Mouse (Mus musculus) heart, embryonic 12.5 days (tissue): Measurements from ENCODE around the gene Eln. TPM values are rescaled to one million over a fixed set of nuclear protein-coding genes. Genes with fewer than 3 reads are reported as not detected.
A peak's percentile ranks its signal among the peaks of the same experiment; 100 is the strongest.

Experiments used
- ATAC-seq: fragments of 200-750 bp; cut with Nextera tagmentation; 2 replicates; pipeline ENCODE4 v1.8.0; 2017; ENCODE audit warnings: moderate TSS enrichment, moderate library complexity; ENCODE audit not compliant: insufficient number of reproducible peaks, low FRiP score
- H3K27ac ChIP-seq: fragments of 300-500 bp; sonication (generic); 2 replicates; pipeline ENCODE4 v1.5.1; 2016; ENCODE audit warnings: mild to moderate bottlenecking, moderate library complexity; ENCODE audit not compliant: poor library complexity, severe bottlenecking
- H3K27me3 ChIP-seq: fragments of 300-500 bp; sonication (generic); replicated peaks from 2 replicates; pipeline ENCODE4 v1.6.1; 2016; ENCODE audit warnings: mild to moderate bottlenecking, moderate library complexity
- H3K36me3 ChIP-seq: fragments of 300-500 bp; sonication (generic); 2 replicates; pipeline ENCODE4 v1.6.1; 2016; ENCODE audit warnings: mild to moderate bottlenecking, moderate library complexity
- H3K4me1 ChIP-seq: fragments of 300-500 bp; sonication (generic); replicated peaks from 2 replicates; pipeline ENCODE4 v1.6.1; 2016; ENCODE audit warnings: mild to moderate bottlenecking
- H3K4me2 ChIP-seq: fragments of 300-500 bp; sonication (generic); 2 replicates; pipeline ENCODE4 v1.6.1; 2016; ENCODE audit warnings: mild to moderate bottlenecking, moderate library complexity
- H3K4me3 ChIP-seq: fragments of 300-500 bp; sonication (generic); 2 replicates; pipeline ENCODE4 v1.5.1; 2016; ENCODE audit warnings: mild to moderate bottlenecking
- H3K9ac ChIP-seq: fragments of 300-500 bp; sonication (generic); 2 replicates; pipeline ENCODE4 v1.6.1; 2016; ENCODE audit warnings: mild to moderate bottlenecking, moderate library complexity
- H3K9me3 ChIP-seq: fragments of 300-500 bp; sonication (generic); replicated peaks from 2 replicates; pipeline ENCODE4 v1.6.1; 2016; ENCODE audit warnings: mild to moderate bottlenecking, moderate library complexity
- WGBS: fragments of 180-500 bp; shearing (Covaris S2); methylation state at CpG from one replicate; pipeline ENCODE4 v1.1.7; 2016; 5-methylcytosine and 5-hydroxymethylcytosine counted together
- polyA plus RNA-seq: library from polyadenylated mRNA; unstranded; fragments of >200 nt; fragmentation: Nextera tagmentation; extraction: Ambion mirVana; gene quantifications from 2 replicates; pipeline ENCODE4 v1.2.1, GENCODE M21; 2016

Gene Eln
- 147 and 150 TPM in 2 replicates for polyA plus RNA-seq

DNA sequence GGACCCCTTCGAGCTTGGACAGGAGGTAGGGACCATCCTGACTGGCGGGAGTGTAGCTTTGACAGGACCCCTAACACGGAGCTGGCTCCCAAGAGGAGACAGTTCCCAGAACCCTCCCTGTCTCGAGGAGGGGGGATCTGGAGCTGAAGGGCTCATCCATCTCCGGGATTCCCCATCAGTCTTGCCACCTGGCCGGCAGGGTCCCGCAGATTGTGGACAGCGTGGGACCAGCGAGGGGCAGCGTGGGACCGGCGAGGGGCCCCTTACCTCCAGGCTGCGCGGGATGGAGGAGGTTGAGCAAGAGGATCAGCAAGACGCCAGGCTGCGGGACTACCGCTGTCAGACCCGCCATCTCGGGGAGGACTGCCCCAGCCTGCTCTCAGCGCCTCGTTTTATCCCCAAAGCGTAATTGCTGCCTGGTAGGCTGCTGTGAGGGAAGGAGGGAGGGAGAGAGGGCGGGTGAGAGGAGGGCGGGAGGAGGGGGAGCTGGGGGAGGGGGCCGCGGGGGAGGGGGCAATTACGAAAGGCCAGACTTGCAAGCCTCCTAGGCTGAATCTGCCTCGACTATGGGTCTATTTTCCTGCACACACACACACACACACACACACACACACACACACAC is at the start of gene Eln:
Eln (minus strand) TSS at position 434 of the 622 bp plus-strand sequence.
- Histone ChIP-seq H3K27ac (peak within 1 kb of the TSS; percentile 74), H3K9me3 (no peaks in the 10 kb centered on the region), H3K4me2 (peak within 1 kb of the TSS; percentile 70), H3K9ac (peak within 1 kb of the TSS; percentile 60), H3K4me1 (peaks cover 25% of the 10 kb centered on the region), H3K27me3 (peaks cover 32% of the 10 kb centered on the region), H3K4me3 (peak within 1 kb of the TSS; percentile 46), H3K36me3 (no peaks in the 10 kb centered on the region)
- 2% methylated on average over 19 of the region's 28 CpGs for WGBS
- ATAC-seq: peak; percentile 24; the same call in 1 of the 2 replicates

DNA sequence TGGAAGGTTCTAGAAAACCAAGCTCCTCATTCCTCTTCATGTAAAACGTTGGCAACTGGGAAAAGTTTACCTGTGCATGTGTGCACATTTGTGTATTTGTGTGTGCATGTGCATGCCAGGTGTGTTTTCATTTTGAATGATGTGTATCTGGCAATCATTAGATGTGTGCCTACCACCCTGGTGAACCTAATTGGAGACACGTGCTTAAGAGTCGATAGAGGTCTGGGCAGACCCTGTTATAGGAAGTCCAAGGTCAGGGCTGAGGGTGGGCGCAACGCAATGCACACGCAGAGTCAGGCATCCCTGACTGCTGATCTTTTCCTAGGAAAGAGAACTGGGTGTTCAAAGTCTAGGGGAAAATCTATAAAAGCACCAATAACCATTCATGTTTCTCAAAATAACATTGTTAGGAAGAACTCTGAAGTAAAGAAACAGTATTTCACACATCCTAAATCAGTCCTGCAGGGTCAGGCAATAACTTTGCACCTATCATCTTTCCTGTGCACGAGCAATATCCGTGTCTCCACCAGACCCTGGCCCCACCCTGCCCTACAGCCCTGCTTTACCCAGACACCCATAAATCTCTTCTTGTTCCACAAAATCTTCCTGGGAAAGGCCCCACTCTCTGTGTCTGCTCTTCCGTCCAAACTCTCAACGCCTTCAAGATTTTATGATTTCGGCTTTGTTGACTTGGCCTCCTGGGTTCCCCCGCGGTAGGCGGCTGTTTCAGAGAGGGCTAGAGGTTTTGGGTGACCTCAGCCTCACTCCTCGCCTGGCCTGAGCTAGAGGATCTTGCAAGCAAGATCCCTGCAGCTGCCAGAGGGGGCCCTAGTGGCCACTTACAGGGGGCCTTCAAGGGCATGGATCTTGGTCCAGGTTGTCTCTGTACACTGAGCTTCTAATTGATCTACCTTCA is 43.2 kb upstream of the Eln start:
- Histone ChIP-seq H3K9ac (no peak overlapping the region), H3K4me3 (no peak overlapping the region), H3K4me1 (peaks cover 32% of the 10 kb centered on the region), H3K9me3 (peaks cover 12% of the 10 kb centered on the region), H3K4me2 (no peak overlapping the region), H3K36me3 (no peaks in the 10 kb centered on the region), H3K27ac (no peak overlapping the region; the same call in 1 of the 2 replicates), H3K27me3 (no peaks in the 10 kb centered on the region)
- 80% methylated on average over 15 of the region's 15 CpGs for WGBS
- ATAC-seq: no peak

DNA sequence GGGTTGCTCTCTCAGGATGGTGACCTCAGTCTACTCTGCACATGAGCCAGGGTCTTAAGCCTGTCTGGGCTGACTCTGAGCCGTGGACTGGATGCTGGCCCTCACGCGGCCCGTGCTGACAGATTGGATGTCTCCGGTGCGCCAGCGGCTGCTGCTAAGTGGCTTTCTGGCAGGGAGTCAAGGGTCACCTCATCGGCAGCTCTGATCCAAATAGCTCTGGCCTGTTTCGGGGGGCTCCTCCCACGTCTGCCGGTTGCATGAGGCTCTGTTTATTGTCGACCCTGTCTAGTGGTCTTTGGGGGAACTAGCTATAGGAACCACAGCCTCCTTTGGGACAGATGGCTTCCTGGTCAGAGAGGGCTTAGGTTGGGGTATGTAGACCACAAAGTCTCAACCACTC is 41.1 kb upstream of the Eln start:
- Histone ChIP-seq H3K36me3 (no peaks in the 10 kb centered on the region), H3K27me3 (no peaks in the 10 kb centered on the region), H3K9ac (no peak overlapping the region), H3K4me3 (no peak overlapping the region), H3K9me3 (peaks cover 12% of the 10 kb centered on the region), H3K4me1 (peaks cover 35% of the 10 kb centered on the region), H3K4me2 (0 out of 2 replicates have a peak overlapping the region, but pooled peaks have one; percentile 16), H3K27ac (peak overlapping the region; percentile 82)
- peak; percentile 74 for ATAC-seq
- 10% methylated on average over 12 of the region's 12 CpGs for WGBS

DNA sequence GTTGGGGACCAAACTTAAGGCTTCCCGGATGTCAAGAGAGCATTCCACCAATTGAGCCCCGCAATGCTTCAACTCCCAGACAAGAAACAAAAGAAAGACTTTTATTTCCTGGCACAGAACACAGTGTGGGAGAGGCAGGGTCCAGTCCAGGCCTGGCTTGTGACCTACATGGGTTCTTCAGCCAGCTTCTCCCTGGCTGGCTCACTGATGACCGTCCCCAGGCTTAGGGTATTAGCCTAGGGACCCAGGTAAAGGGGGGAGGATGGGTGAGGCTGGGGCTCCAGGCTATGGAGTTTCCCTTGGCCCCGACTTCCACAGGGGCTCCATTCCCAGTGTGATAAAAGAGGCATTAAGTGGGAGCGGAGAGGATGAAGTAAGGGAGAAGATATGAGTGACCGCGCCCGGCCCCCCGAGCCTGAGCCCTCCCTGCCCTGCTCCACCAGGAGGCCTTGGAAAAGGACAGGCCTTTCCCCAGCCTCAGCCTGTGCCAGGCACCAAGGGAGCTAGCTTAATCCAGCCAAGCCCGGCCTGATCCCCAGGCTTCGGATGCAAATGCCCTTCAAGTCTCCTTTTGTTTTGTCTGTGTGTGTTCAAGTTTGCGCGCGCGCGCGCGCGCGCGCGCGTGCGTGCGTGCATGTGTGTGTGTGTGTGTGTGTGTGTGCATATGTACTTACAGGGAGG is 38.7 kb upstream of the Eln start:
- 49% methylated on average over 25 of the region's 25 CpGs for WGBS
- Histone ChIP-seq H3K4me2 (0 out of 2 replicates have a peak overlapping the region, but pooled peaks have one; percentile 9), H3K27me3 (no peaks in the 10 kb centered on the region), H3K36me3 (no peaks in the 10 kb centered on the region), H3K9ac (peak overlapping the region; percentile 35), H3K9me3 (no peaks in the 10 kb centered on the region), H3K27ac (peak overlapping the region; percentile 66), H3K4me1 (peaks cover 35% of the 10 kb centered on the region), H3K4me3 (no peak overlapping the region)
- ATAC-seq: peak; percentile 64; the same call in 1 of the 2 replicates

DNA sequence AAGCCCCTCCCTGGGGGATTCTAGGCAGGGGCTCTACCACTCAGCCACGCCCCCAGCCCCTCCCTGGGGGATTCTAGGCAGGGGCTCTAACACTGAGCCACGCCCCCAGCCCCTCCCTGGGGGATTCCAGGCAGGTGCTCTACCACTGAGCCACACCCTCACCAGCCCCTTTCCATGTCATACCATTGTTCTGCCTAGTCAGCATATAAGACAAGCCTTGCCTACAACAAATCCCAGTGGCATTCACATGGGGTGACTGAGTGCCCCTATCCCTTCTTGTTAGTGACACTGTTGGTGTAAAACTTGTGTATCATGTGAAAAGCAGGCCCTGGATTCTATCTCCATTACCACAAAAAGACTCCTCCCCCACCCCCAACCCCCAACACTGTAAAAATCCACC is 36.7 kb upstream of the Eln start:
- 71% methylated on average over 2 of the region's 2 CpGs for WGBS
- Histone ChIP-seq H3K4me1 (peaks cover 49% of the 10 kb centered on the region), H3K36me3 (no peaks in the 10 kb centered on the region), H3K4me3 (no peak overlapping the region), H3K27me3 (no peaks in the 10 kb centered on the region), H3K9ac (no peak overlapping the region), H3K9me3 (no peaks in the 10 kb centered on the region), H3K27ac (no peak overlapping the region), H3K4me2 (no peak overlapping the region)
- no peak for ATAC-seq

DNA sequence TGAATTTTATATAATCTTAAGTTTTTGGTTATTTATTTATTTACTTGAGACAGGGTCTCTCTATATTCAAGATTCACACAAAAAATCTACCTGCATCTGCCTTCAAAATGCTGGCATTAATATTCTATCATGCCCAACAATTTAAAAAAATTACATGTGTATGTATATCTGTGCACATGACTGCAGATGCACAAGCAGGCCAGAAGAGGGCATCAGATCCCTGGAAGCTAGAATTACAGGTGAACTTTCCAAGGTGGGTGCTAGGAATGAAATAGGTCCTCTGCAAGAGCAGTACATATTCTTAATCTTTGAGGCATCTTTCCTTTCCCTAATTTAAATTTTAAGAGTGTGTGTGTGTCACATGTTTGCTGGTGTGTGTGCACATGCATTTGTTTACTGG is 33.8 kb upstream of the Eln start:
- H3K4me1 ChIP-seq: peaks cover 27% of the 10 kb centered on the region
- no peak for ATAC-seq

DNA sequence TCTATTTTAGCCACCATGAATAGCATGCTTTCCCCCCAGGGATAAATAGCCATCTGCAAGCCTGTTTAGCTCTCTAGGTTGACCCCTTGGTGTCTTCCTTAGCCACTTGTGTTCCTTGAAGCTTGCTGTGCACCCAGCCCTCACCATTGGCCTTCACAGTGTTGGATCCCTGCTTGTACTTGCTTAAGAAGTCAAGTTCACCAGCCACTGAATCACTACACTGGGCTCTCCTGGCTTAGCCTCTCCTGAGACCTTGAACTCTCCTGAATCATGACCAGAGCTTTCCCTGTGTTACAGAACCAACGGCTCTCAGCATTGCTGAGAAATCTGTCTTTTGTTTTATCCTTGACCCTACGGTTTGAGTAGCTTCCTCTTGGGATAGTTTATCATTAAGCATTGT is 33.0 kb upstream of the Eln start:
- Histone ChIP-seq H3K9ac (no peak overlapping the region), H3K4me1 (peaks cover 21% of the 10 kb centered on the region), H3K4me3 (no peak overlapping the region), H3K36me3 (no peaks in the 10 kb centered on the region), H3K4me2 (no peak overlapping the region), H3K9me3 (no peaks in the 10 kb centered on the region), H3K27me3 (no peaks in the 10 kb centered on the region), H3K27ac (peak overlapping the region; percentile 41)
- ATAC-seq: no peak
- WGBS: 66% methylated on average over 2 of the region's 2 CpGs

More for the DNA sequence above, 33.8 kb upstream of the Eln start:
- no peak overlapping the region for H3K4me2 ChIP-seq
- no peaks in the 10 kb centered on the region for H3K9me3 ChIP-seq
- no peaks in the 10 kb centered on the region for H3K27me3 ChIP-seq
- H3K36me3 ChIP-seq: no peaks in the 10 kb centered on the region
- H3K9ac ChIP-seq: no peak overlapping the region
- no peak overlapping the region for H3K27ac ChIP-seq
- no peak overlapping the region for H3K4me3 ChIP-seq

DNA sequence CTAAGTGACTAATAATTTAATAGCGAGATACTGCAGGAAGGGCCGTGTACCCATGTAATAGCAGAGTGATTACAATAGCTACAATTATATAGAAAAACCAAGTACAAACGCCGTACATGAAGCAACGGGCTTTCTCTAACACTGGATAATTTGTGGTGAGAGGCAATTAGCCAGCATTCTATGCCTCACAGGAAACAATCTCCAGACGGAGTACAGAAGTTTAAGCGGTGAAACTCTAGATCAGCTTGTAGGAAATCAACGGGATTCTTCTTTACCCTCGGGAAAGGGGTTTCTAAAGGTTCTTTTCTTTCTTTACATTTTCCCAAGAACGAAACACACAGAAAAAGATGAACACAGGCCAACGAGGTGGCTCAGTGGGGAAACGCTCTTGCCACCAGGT is 29.4 kb upstream of the Eln start:
- no peak for ATAC-seq
- no peaks in the 10 kb centered on the region for H3K27me3 ChIP-seq
- H3K36me3 ChIP-seq: no peaks in the 10 kb centered on the region
- H3K4me2 ChIP-seq: no peak overlapping the region
- WGBS: 71% methylated on average over 12 of the region's 12 CpGs
- no peak overlapping the region for H3K9ac ChIP-seq
- H3K27ac ChIP-seq: no peak overlapping the region
- H3K9me3 ChIP-seq: no peaks in the 10 kb centered on the region
- H3K4me1 ChIP-seq: peaks cover 26% of the 10 kb centered on the region
- H3K4me3 ChIP-seq: no peak overlapping the region

DNA sequence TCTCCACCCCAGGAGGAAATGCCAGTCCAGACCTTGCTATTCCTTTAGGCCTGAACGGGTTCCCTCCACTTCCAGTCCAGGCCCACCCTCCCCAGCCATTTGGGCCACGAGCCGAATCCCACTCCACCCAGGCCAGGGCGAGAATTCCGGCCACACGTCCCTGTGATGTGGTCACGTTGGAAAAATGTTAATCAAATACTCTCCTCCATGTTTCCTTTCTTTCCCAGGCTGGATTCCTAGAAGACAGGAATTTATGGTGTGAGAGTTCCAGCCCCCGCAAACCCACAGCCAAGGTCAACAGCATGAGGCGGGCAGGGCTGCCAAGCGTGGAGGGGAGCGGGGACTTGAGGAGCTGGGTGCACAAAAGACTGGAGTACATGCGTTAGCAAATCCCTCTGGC is 25.4 kb upstream of the Eln start:
- Histone ChIP-seq H3K4me3 (no peak overlapping the region), H3K27me3 (no peaks in the 10 kb centered on the region), H3K27ac (0 out of 2 replicates have a peak overlapping the region, but pooled peaks have one; percentile 24), H3K4me2 (no peak overlapping the region), H3K9me3 (no peaks in the 10 kb centered on the region), H3K9ac (no peak overlapping the region), H3K4me1 (peaks cover 16% of the 10 kb centered on the region), H3K36me3 (no peaks in the 10 kb centered on the region)
- ATAC-seq: 0 out of 2 replicates have a peak, but pooled peaks have one; percentile 30
- 69% methylated on average over 12 of the region's 12 CpGs for WGBS

DNA sequence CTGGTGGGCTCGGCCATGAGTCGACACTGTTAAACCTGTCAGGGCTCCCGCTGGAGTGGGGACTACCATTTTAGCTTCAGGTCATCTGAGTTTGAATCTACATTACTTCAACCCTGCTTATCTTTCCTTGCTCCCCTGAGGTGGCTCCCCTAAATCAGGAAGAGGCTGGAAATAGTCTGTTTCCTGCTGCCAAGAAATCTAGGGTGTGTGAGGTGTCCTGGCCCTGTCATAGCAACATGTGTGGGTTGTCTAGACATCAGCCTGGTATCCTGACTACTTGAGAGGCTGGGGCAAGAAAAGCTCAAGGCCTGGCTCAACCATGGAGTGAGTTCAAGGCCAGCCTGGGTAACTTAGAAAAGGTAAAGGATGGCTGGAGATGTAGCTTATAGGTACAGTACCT is 24.6 kb upstream of the Eln start:
- H3K9ac ChIP-seq: no peak overlapping the region
- no peak for ATAC-seq
- no peak overlapping the region for H3K4me3 ChIP-seq
- H3K9me3 ChIP-seq: no peaks in the 10 kb centered on the region
- H3K27me3 ChIP-seq: no peaks in the 10 kb centered on the region
- no peaks in the 10 kb centered on the region for H3K36me3 ChIP-seq
- 73% methylated on average over 3 of the region's 3 CpGs for WGBS
- peak overlapping the region; percentile 24; the same call in 1 of the 2 replicates for H3K27ac ChIP-seq
- no peak overlapping the region for H3K4me2 ChIP-seq
- peaks cover 16% of the 10 kb centered on the region for H3K4me1 ChIP-seq

DNA sequence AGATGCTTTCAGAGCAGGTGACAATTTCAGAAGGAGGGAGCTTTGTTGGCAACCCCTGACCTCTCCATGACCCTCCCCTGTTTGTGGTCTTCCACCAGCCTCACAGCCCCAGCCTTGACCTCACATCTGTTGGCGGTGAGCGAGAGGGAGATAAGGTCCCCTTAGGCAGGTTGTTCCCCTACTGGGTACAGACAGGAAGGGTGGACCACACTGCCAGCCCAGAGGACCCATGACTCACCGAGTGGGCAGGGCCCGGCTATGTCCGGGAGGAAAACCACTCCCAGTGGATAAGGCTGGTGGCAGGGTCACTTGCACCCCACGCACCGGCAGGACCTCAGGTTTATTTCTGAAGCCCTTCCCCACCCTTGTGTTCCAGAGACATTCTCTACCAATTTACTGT is 22.1 kb upstream of the Eln start:
- no peak overlapping the region for H3K27ac ChIP-seq
- no peak overlapping the region for H3K4me3 ChIP-seq
- no peaks in the 10 kb centered on the region for H3K9me3 ChIP-seq
- H3K27me3 ChIP-seq: no peaks in the 10 kb centered on the region
- H3K4me1 ChIP-seq: peaks cover 16% of the 10 kb centered on the region
- 34% methylated on average over 7 of the region's 7 CpGs for WGBS
- no peak overlapping the region for H3K9ac ChIP-seq
- H3K36me3 ChIP-seq: no peaks in the 10 kb centered on the region
- ATAC-seq: no peak; the same call in 1 of the 2 replicates
- H3K4me2 ChIP-seq: no peak overlapping the region
